Comparison of ENCODE assay signal across 34 mouse cellular contexts in the genomic region with DNA sequence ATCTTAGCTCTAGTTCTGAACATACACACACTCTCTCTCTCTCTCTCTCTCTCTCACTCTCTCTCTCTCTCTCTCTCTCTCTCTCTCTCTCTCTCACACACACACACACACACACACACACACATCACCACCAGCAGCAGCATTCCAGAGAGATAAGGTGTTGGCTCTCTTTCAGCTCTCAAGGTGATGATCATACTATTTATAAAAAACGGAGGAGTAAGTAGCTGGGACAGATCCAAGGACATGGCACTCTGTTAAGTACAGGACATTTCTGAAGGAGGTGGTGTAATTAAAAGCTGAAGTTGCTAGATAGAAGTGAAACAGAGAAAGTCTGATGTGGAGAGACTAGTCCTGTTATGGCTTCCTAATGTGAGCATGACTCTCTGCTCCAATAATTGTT. TPM values are rescaled to one million over a fixed set of nuclear protein-coding genes. Genes with fewer than 3 reads are reported as not detected.
DNase-seq lines count a peak whose midpoint lies in the region; ATAC-seq lines count a peak whose summit lies in the region.
"Had no signal": no experiment of that assay in that cellular context is flagged by ENCODE, and none has a peak within 500 bp of the region (broad histone marks: within the 10 kb centered on the region; RNA-seq: fewer than 3 reads in every experiment).

No protein-coding gene starts in this region.

- peak overlapping the region; percentile 11; the same call in 1 of the 2 replicates for H3K4me2 ChIP-seq in heart, embryonic 14.5 days (ENCODE audit: low read length)
- H3K4me2 ChIP-seq in heart, embryonic 16.5 days (ENCODE audit: low read depth, low read length): no peak overlapping the region
- H3K4me2 ChIP-seq: embryonic facial prominence, embryonic 12.5 days; embryonic facial prominence, embryonic 15.5 days; hindbrain, embryonic 12.5 days; hindbrain, embryonic 15.5 days had no signal

- H3K9ac ChIP-seq in heart, embryonic 14.5 days (ENCODE audit: low read length): no peak overlapping the region
- H3K9ac ChIP-seq in heart, embryonic 16.5 days (ENCODE audit: low read length): no peak overlapping the region
- H3K9ac ChIP-seq: embryonic facial prominence, embryonic 12.5 days; embryonic facial prominence, embryonic 15.5 days; forebrain, postnatal 0 days; hindbrain, embryonic 12.5 days; hindbrain, embryonic 15.5 days had no signal

- peaks cover 2 to 18% of the 10 kb centered on the region in 2 experiments; a peak in 3 of 4 replicates for H3K4me1 ChIP-seq in heart, embryonic 14.5 days (ENCODE audit: control insufficient read depth in 2 of 2, insufficient read depth in 2 of 2, low read length in 2 of 2)
- H3K4me1 ChIP-seq in heart, embryonic 10.5 days: peaks cover 4% of the 10 kb centered on the region; the same call in 1 of the 2 replicates
- H3K4me1 ChIP-seq in heart, embryonic 16.5 days (ENCODE audit: control insufficient read depth, insufficient read depth, low read length): peaks cover 17% of the 10 kb centered on the region
- H3K4me1 ChIP-seq: embryonic facial prominence, embryonic 12.5 days; embryonic facial prominence, embryonic 15.5 days; hindbrain, embryonic 12.5 days; hindbrain, embryonic 15.5 days had no signal

- peak; percentile 12 to 15 for DNase-seq in heart, adult 9 months (ENCODE audit: low spot score in 2 of 2)
- DNase-seq in heart, adult 11 months: no peak
- DNase-seq in heart, embryonic 10.5 days (ENCODE audit: low spot score): no peak
- peak; percentile 33 for DNase-seq in heart, postnatal 4 days
- no peak for DNase-seq in thymus, adult 18-20 months
- DNase-seq in T-cell, adult 2 months (ENCODE audit: low spot score): no peak
- DNase-seq: adrenal gland, postnatal 10 days; adrenal gland, postnatal 36 days; cerebellum, adult 11 months; cerebellum, adult 2 months; cerebellum, adult 9-11 months; cerebellum, postnatal 25 days; forebrain, postnatal 0 days; gastrocnemius, postnatal 25 days; kidney, adult 2 months had no signal

- no peaks in the 10 kb centered on the region for H3K9me3 ChIP-seq in heart, embryonic 14.5 days (ENCODE audit: control insufficient read depth, low read length)
- no peaks in the 10 kb centered on the region for H3K9me3 ChIP-seq in heart, embryonic 10.5 days
- no peaks in the 10 kb centered on the region for H3K9me3 ChIP-seq in heart, embryonic 16.5 days (replicated peaks; ENCODE audit: control insufficient read depth, low read length)
- H3K9me3 ChIP-seq: embryonic facial prominence, embryonic 12.5 days; embryonic facial prominence, embryonic 15.5 days; hindbrain, embryonic 12.5 days; hindbrain, embryonic 15.5 days had no signal

- peak overlapping the region in 1 of 2 experiments; percentile 58; a peak in 2 of 4 replicates for H3K27ac ChIP-seq in heart, embryonic 14.5 days (replicated peaks in 1 of 2; ENCODE audit: control insufficient read depth in 1 of 2, insufficient read depth in 1 of 2, low read depth in 2 of 2, low read length in 2 of 2)
- no peak overlapping the region for H3K27ac ChIP-seq in heart, embryonic 10.5 days
- peak overlapping the region; percentile 66 for H3K27ac ChIP-seq in heart, embryonic 16.5 days (ENCODE audit: low read length)
- H3K27ac ChIP-seq: embryonic facial prominence, embryonic 12.5 days; embryonic facial prominence, embryonic 15.5 days; hindbrain, embryonic 12.5 days; hindbrain, embryonic 15.5 days had no signal

- WGBS in heart, embryonic 14.5 days: 6% methylated on average over 1 of the region's 1 CpGs
- 32% methylated on average over 1 of the region's 1 CpGs for whole genome bisulfite sequencing in heart, embryonic 10.5 days
- 13% methylated on average over 1 of the region's 1 CpGs for WGBS in heart, embryonic 16.5 days

- 0 out of 2 replicates have a peak, but pooled peaks have one; percentile 56 for ATAC-seq in heart, embryonic 14.5 days (ENCODE audit: insufficient number of reproducible peaks, insufficient read depth, low FRiP score, low read depth)
- ATAC-seq in heart, embryonic 16.5 days (replicated peaks; ENCODE audit: extremely low read depth, insufficient read depth, low FRiP score): peak; percentile 85
- ATAC-seq: activated CD4-positive, CD25-positive, alpha-beta regulatory T cell, adult 4 months; CD4-positive, CD25-positive, alpha-beta regulatory T cell, adult 4 months; forebrain, embryonic 14.5 days; forebrain, postnatal 0 days; intestine, postnatal 0 days had no signal

- no peak overlapping the region for H3K4me3 ChIP-seq in heart, embryonic 14.5 days (ENCODE audit: control insufficient read depth in 1 of 2, insufficient read depth in 1 of 2, low read depth in 1 of 2, low read length in 2 of 2)
- H3K4me3 ChIP-seq in heart, embryonic 10.5 days: no peak overlapping the region
- H3K4me3 ChIP-seq in heart, embryonic 16.5 days (ENCODE audit: low read length): no peak overlapping the region
- H3K4me3 ChIP-seq: embryonic facial prominence, embryonic 12.5 days; embryonic facial prominence, embryonic 15.5 days; hindbrain, embryonic 12.5 days; hindbrain, embryonic 15.5 days had no signal

- no peaks in the 10 kb centered on the region for H3K36me3 ChIP-seq in heart, embryonic 14.5 days (ENCODE audit: control insufficient read depth, insufficient read depth, low read length)
- no peaks in the 10 kb centered on the region for H3K36me3 ChIP-seq in heart, embryonic 10.5 days
- no peaks in the 10 kb centered on the region for H3K36me3 ChIP-seq in heart, embryonic 16.5 days (ENCODE audit: control insufficient read depth, insufficient read depth)
- H3K36me3 ChIP-seq: embryonic facial prominence, embryonic 12.5 days; embryonic facial prominence, embryonic 15.5 days; hindbrain, embryonic 12.5 days; hindbrain, embryonic 15.5 days had no signal

- no peaks in the 10 kb centered on the region for H3K27me3 ChIP-seq in heart, embryonic 14.5 days (ENCODE audit: control insufficient read depth, insufficient read depth, low read length)
- no peaks in the 10 kb centered on the region for H3K27me3 ChIP-seq in heart, embryonic 10.5 days (ENCODE audit: insufficient read depth, poor library complexity, severe bottlenecking)
- H3K27me3 ChIP-seq in heart, embryonic 16.5 days (ENCODE audit: control insufficient read depth, insufficient read depth, low read length): no peaks in the 10 kb centered on the region
- H3K27me3 ChIP-seq: embryonic facial prominence, embryonic 12.5 days; embryonic facial prominence, embryonic 15.5 days; hindbrain, embryonic 12.5 days; hindbrain, embryonic 15.5 days had no signal

RNA-seq across cellular contexts. Expression of a gene that starts 41.5 kb away (rescaled TPM):
- not detected in 2 replicates for polyA plus RNA-seq in heart, embryonic 14.5 days (2014; fragmentation: Nextera tagmentation; extraction: Ambion mirVana)
- polyA plus RNA-seq in heart, embryonic 10.5 days (2016; fragmentation: Nextera tagmentation; extraction: Ambion mirVana): not detected in 2 replicates
- not detected in 2 replicates for polyA plus RNA-seq in heart, embryonic 16.5 days (2015; fragmentation: Nextera tagmentation; extraction: Ambion mirVana)
- total RNA-seq in heart, postnatal 4 days (2021): not detected
- total RNA-seq: adrenal gland, postnatal 10 days; adrenal gland, postnatal 36 days; common myeloid progenitor, adult 5-6 weeks; forebrain, postnatal 0 days; gastrocnemius, adult 8-10 months; gastrocnemius, postnatal 25 days; hematopoietic stem cell, adult 5-6 weeks; MEL had no signal
- polyA plus RNA-seq: activated CD4-positive, CD25-positive, alpha-beta regulatory T cell, adult 4 months; C2C12; CD4-positive, CD25-positive, alpha-beta regulatory T cell, adult 4 months; cerebellum, adult 2 months; embryonic facial prominence, embryonic 12.5 days; embryonic facial prominence, embryonic 15.5 days; forebrain, embryonic 11.5 days; forebrain, embryonic 14.5 days; forebrain, postnatal 0 days; frontal cortex, adult 2 months; hindbrain, embryonic 12.5 days; hindbrain, embryonic 15.5 days; intestine, embryonic 14.5 days; intestine, postnatal 0 days; kidney, embryonic 14.5 days had no signal

Comparison
In these comparisons a context has a peak if more than half of its experiments do, and no peak if none do; other contexts are left out.
1. DNase-seq: peak in heart, adult 9 months (2 of 2) and heart, postnatal 4 days (single experiment); none in heart, adult 11 months (single experiment), heart, embryonic 10.5 days (single experiment), thymus, adult 18-20 months (0 of 2) and T-cell, adult 2 months (single experiment).